Mouse (Mus musculus): ENCODE measurements around the gene Cysrt1. TPM values are rescaled to one million over a fixed set of nuclear protein-coding genes. Genes with fewer than 3 reads are reported as not detected.

Gene Cysrt1
- total RNA-seq, 2 experiments from 2014 or later, result not detected

GRCm38 (mm10) chr2:25213266-25213865 is 28.9 kb downstream of the Cysrt1 start:
- DNase-seq (ENCODE audit: low spot score in 2 of 2), result no peak

- DNase-seq (ENCODE audit: low spot score in 2 of 2), result peak; percentile 69 to 84
These were observed 31.1 kb downstream of the Cysrt1 start, which contains the start of gene Nelfb for GRCm38 (mm10) chr2:25211121-25211670. Nelfb (minus strand) TSS chr2:25211489.

GRCm38 (mm10) chr2:25210686-25211085 is 31.6 kb downstream of the Cysrt1 start:
- DNase-seq (ENCODE audit: low spot score in 2 of 2), result no peak

- DNase-seq (ENCODE audit: low spot score in 2 of 2), result no peak
These were observed 34.7 kb downstream of the Cysrt1 start for GRCm38 (mm10) chr2:25207593-25207992.

GRCm38 (mm10) chr2:25203631-25204214 is 38.5 kb downstream of the Cysrt1 start:
- DNase-seq (ENCODE audit: low spot score in 2 of 2), result no peak

GRCm38 (mm10) chr2:25200631-25201030 is 41.6 kb downstream of the Cysrt1 start:
- DNase-seq (ENCODE audit: low spot score in 2 of 2), result no peak

GRCm38 (mm10) chr2:25197946-25198345 is 44.3 kb downstream of the Cysrt1 start:
- DNase-seq (ENCODE audit: low spot score in 2 of 2), result no peak

- DNase-seq (ENCODE audit: low spot score in 2 of 2), result no peak
These were observed 45.1 kb downstream of the Cysrt1 start for GRCm38 (mm10) chr2:25197191-25197590.

GRCm38 (mm10) chr2:25196172-25196954 is 45.9 kb downstream of the Cysrt1 start, which contains the start of gene Tor4a:
Tor4a (minus strand) TSS chr2:25196886.
- DNase-seq (ENCODE audit: low spot score in 2 of 2), result no peak

- DNase-seq (ENCODE audit: low spot score in 2 of 2), result no peak
These were observed 46.8 kb downstream of the Cysrt1 start for GRCm38 (mm10) chr2:25195211-25196156.

- DNase-seq (ENCODE audit: low spot score in 2 of 2), result no peak
These were observed 47.6 kb downstream of the Cysrt1 start for GRCm38 (mm10) chr2:25194486-25195171.

GRCm38 (mm10) chr2:25194006-25194405 is 48.2 kb downstream of the Cysrt1 start:
- no peak for DNase-seq (ENCODE audit: low spot score in 2 of 2)

- DNase-seq (ENCODE audit: low spot score in 2 of 2), result peak; percentile 72 to 90
These were observed 48.9 kb downstream of the Cysrt1 start for GRCm38 (mm10) chr2:25193330-25193770.

Other genes starting within 250 kb of the Cysrt1 start
- 100 to 1,000 TPM; 950 to 953 TPM for gene Nsmf, start 188.1 kb downstream of the Cysrt1 start, total RNA-seq (2021)
- not detected for gene Entpd8, start 162.1 kb downstream of the Cysrt1 start, total RNA-seq (2021)
- gene Noxa1, start 147.3 kb downstream of the Cysrt1 start, total RNA-seq (2021), result not detected
- 10 to 100 TPM; 19.5 to 21.0 TPM for gene Nrarp, start 61.7 kb downstream of the Cysrt1 start, total RNA-seq (2021)
- 1 to 10 TPM; 1.9 to 2.3 TPM for gene Tor4a, start 45.6 kb downstream of the Cysrt1 start, total RNA-seq (2021)
- gene Nelfb, start 31.0 kb downstream of the Cysrt1 start, total RNA-seq (2021), result 10 to 100 TPM; 56.7 to 60.0 TPM
- gene Stpg3, start 27.8 kb downstream of the Cysrt1 start, total RNA-seq (2021), result under 1 TPM; 0.18 to 0.25 TPM
- gene Fam166a, start 23.7 kb downstream of the Cysrt1 start, total RNA-seq (2021), result under 1 TPM in 1 of 2 experiments, not detected in 1; 0.69 TPM
- gene Tubb4b, start 17.8 kb downstream of the Cysrt1 start, total RNA-seq (2021), result 100 to 1,000 TPM; 277 to 310 TPM
- gene Slc34a3, start 8.1 kb downstream of the Cysrt1 start, total RNA-seq (2021), result not detected
- not detected for gene Rnf224, start 5.7 kb downstream of the Cysrt1 start, total RNA-seq (2021)
- 100 to 1,000 TPM; 237 to 250 TPM for gene Rnf208, start 197 bp downstream of the Cysrt1 start, total RNA-seq (2021)
- gene AL732309.1, start 4.4 kb upstream of the Cysrt1 start, total RNA-seq (2021), result 1 to 10 TPM; 3.8 to 3.9 TPM
- 10 to 100 TPM; 35.7 to 38.8 TPM for gene Tmem203, start 13.0 kb upstream of the Cysrt1 start, total RNA-seq (2021)
- gene Tprn, start 20.2 kb upstream of the Cysrt1 start, total RNA-seq (2021), result 10 to 100 TPM; 21.2 to 23.1 TPM
- gene Ssna1, start 30.0 kb upstream of the Cysrt1 start, total RNA-seq (2021), result 10 to 100 TPM; 62.5 to 66.2 TPM
- 10 to 100 TPM; 79.8 to 84.4 TPM for gene Anapc2, start 30.0 kb upstream of the Cysrt1 start, total RNA-seq (2021)
- gene Tmem210, start 45.7 kb upstream of the Cysrt1 start, total RNA-seq (2021), result not detected
- gene Lrrc26, start 47.5 kb upstream of the Cysrt1 start, total RNA-seq (2021), result not detected
- gene Grin1, start 76.7 kb upstream of the Cysrt1 start, total RNA-seq (2021), result 100 to 1,000 TPM; 393 to 422 TPM
- 10 to 100 TPM; 59.6 to 62.4 TPM for gene Man1b1, start 89.9 kb upstream of the Cysrt1 start, total RNA-seq (2021)
- gene Dpp7, start 113.9 kb upstream of the Cysrt1 start, total RNA-seq (2021), result 10 to 100 TPM; 35.4 to 36.7 TPM
- gene Uap1l1, start 123.2 kb upstream of the Cysrt1 start, total RNA-seq (2021), result 10 to 100 TPM; 15.6 to 19.1 TPM
- gene Sapcd2, start 129.9 kb upstream of the Cysrt1 start, total RNA-seq (2021), result 1 to 10 TPM; 3.2 to 4.1 TPM
- gene Entpd2, start 153.4 kb upstream of the Cysrt1 start, total RNA-seq (2021), result 10 to 100 TPM; 16.3 to 17.7 TPM
- 100 to 1,000 TPM; 426 to 435 TPM for gene Npdc1, start 156.9 kb upstream of the Cysrt1 start, total RNA-seq (2021)
- under 1 TPM; 0.15 to 0.76 TPM for gene Fut7, start 180.8 kb upstream of the Cysrt1 start, total RNA-seq (2021)
- 100 to 1,000 TPM; 173 to 176 TPM for gene Abca2, start 186.3 kb upstream of the Cysrt1 start, total RNA-seq (2021)
- gene Clic3, start 214.4 kb upstream of the Cysrt1 start, total RNA-seq (2021), result 1 to 10 TPM in 1 of 2 experiments, under 1 TPM in 1; 0.66 to 1.0 TPM
- gene Paxx, start 218.6 kb upstream of the Cysrt1 start, total RNA-seq (2021), result 10 to 100 TPM; 56.7 to 61.3 TPM
- 100 to 1,000 TPM; 572 to 608 TPM for gene Ptgds, start 227.6 kb upstream of the Cysrt1 start, total RNA-seq (2021)

Data from layer of hippocampus, adult 18-20 months (tissue).